Mouse (Mus musculus) MEL (cell line): ENCODE data around the gene Notch2. TPM values are rescaled to one million over a fixed set of nuclear protein-coding genes. Genes with fewer than 3 reads are reported as not detected.

ENCODE experiments used
- DNase-seq: peaks from one replicate; pipeline ENCODE4 v3.0.0; 2011; ENCODE audit warnings: low read depth, low spot score
- H3K27ac ChIP-seq: 2 replicates; pipeline ENCODE4 v1.5.1; 2012; ENCODE audit warnings: low read depth, mild to moderate bottlenecking, control low read depth, low read length, moderate library complexity; ENCODE audit not compliant: control insufficient read depth
- H3K27me3 ChIP-seq, 2 experiments: fragments of 150-350 bp in 1 of 2; sonication (generic) in 1 of 2; 2 replicates each; pipeline ENCODE4 v1.6.1; 2012; ENCODE audit warnings: low read length in 2 of 2, mild to moderate bottlenecking in 2 of 2, improper control_type of control experiment in 1 of 2, moderate library complexity in 1 of 2; ENCODE audit not compliant: insufficient read depth in 2 of 2, control insufficient read depth in 1 of 2
- H3K36me3 ChIP-seq, 2 experiments: 2 replicates each; pipeline ENCODE4 v1.6.1; 2012 to 2014; ENCODE audit warnings: low read length in 2 of 2, improper control_type of control experiment in 1 of 2, inconsistent platforms in 1 of 2, mild to moderate bottlenecking in 1 of 2; ENCODE audit not compliant: insufficient read depth in 2 of 2, control insufficient read depth in 1 of 2
- H3K4me1 ChIP-seq, 2 experiments: fragments of 150-350 bp in 1 of 2; sonication (generic) in 1 of 2; 2 replicates each; pipeline ENCODE4 v1.6.1; 2012; ENCODE audit warnings: low read length in 2 of 2, improper control_type of control experiment in 1 of 2, mild to moderate bottlenecking in 1 of 2; ENCODE audit not compliant: insufficient read depth in 2 of 2, control insufficient read depth in 1 of 2
- H3K4me3 ChIP-seq, 2 experiments: fragments of 150-350 bp in 1 of 2; sonication (generic) in 1 of 2; 2 replicates each; pipeline ENCODE4 v1.5.1; 2012; ENCODE audit warnings: low read depth in 2 of 2, low read length in 2 of 2, mild to moderate bottlenecking in 2 of 2, moderate library complexity in 2 of 2, control low read depth in 1 of 2, improper control_type of control experiment in 1 of 2; ENCODE audit not compliant: control insufficient read depth in 1 of 2, insufficient read depth in 1 of 2
- H3K79me2 ChIP-seq: 2 replicates; pipeline ENCODE4 v1.6.1; 2012; ENCODE audit warnings: mild to moderate bottlenecking, low read length, moderate library complexity; ENCODE audit not compliant: control insufficient read depth, poor library complexity, insufficient read depth
- H3K9ac ChIP-seq: 2 replicates; pipeline ENCODE4 v1.6.1; 2012; ENCODE audit warnings: low read depth, mild to moderate bottlenecking, control low read depth, low read length, moderate library complexity; ENCODE audit not compliant: control insufficient read depth, poor library complexity, severe bottlenecking
- H3K9me3 ChIP-seq: fragments of 150-350 bp; sonication (generic); replicated peaks from 2 replicates; pipeline ENCODE4 v1.6.1; 2012; ENCODE audit warnings: mild to moderate bottlenecking, low read length, improper control_type of control experiment, moderate library complexity; ENCODE audit not compliant: insufficient read depth
- BHLHE40 ChIP-seq: IDR thresholded peaks from 2 replicates; pipeline ENCODE4 v1.6.1; 2012; ENCODE audit warnings: low read depth, mild to moderate bottlenecking, inconsistent platforms, low read length, improper control_type of control experiment, borderline replicate concordance
- CHD1 ChIP-seq: IDR thresholded peaks from 2 replicates; pipeline ENCODE4 v1.6.1; 2012; ENCODE audit warnings: low read depth, mild to moderate bottlenecking, inconsistent platforms, low read length, improper control_type of control experiment
- E2F4 ChIP-seq: IDR thresholded peaks from 2 replicates; pipeline ENCODE4 v1.6.1; 2011; ENCODE audit warnings: low read depth, low read length, improper control_type of control experiment, borderline replicate concordance
- ELF1 ChIP-seq: IDR thresholded peaks from 2 replicates; pipeline ENCODE4 v1.6.1; 2014; ENCODE audit warnings: low read depth, mild to moderate bottlenecking, inconsistent platforms, low read length, improper control_type of control experiment, moderate library complexity
- ETS1 ChIP-seq: IDR thresholded peaks from 2 replicates; pipeline ENCODE4 v1.6.1; 2012; ENCODE audit warnings: low read depth, mild to moderate bottlenecking, inconsistent platforms, low read length, improper control_type of control experiment, moderate library complexity
- HCFC1 ChIP-seq: IDR thresholded peaks from 2 replicates; pipeline ENCODE4 v1.6.1; 2012; ENCODE audit warnings: low read depth, mild to moderate bottlenecking, inconsistent platforms, low read length, improper control_type of control experiment, moderate library complexity
- JUND ChIP-seq: IDR thresholded peaks from 2 replicates; pipeline ENCODE4 v1.6.1; 2011; ENCODE audit warnings: low read depth, mild to moderate bottlenecking, improper control_type of control experiment, low read length
- KAT2A ChIP-seq: conservative IDR thresholded peaks from 2 replicates; pipeline ENCODE4 v1.6.1; 2012; ENCODE audit warnings: low read depth, low read length, improper control_type of control experiment, inconsistent platforms
- MAFK ChIP-seq: IDR thresholded peaks from 2 replicates; pipeline ENCODE4 v1.6.1; 2011; ENCODE audit warnings: low read depth, mild to moderate bottlenecking, low read length, improper control_type of control experiment, borderline replicate concordance
- MYC ChIP-seq: IDR thresholded peaks from 2 replicates; pipeline ENCODE4 v1.6.1; 2011; ENCODE audit warnings: low read depth, mild to moderate bottlenecking, low read length, improper control_type of control experiment, moderate library complexity
- NELFE ChIP-seq: IDR thresholded peaks from 2 replicates; pipeline ENCODE4 v1.6.1; 2011; ENCODE audit warnings: low read depth, low read length, improper control_type of control experiment
- POLR2AphosphoS2 ChIP-seq: IDR thresholded peaks from 2 replicates; pipeline ENCODE4 v1.6.1; 2011; ENCODE audit warnings: low read length, improper control_type of control experiment
- POLR2AphosphoS5 ChIP-seq: IDR thresholded peaks from 2 replicates; pipeline ENCODE4 v1.6.1; 2012; ENCODE audit warnings: low read depth, borderline replicate concordance, mild to moderate bottlenecking, inconsistent platforms, low read length, moderate library complexity, mixed read lengths
- RAD21 ChIP-seq: IDR thresholded peaks from 2 replicates; pipeline ENCODE4 v1.6.1; 2011; ENCODE audit warnings: mild to moderate bottlenecking, low read depth, low read length, improper control_type of control experiment
- RCOR1 ChIP-seq: IDR thresholded peaks from 2 replicates; pipeline ENCODE4 v1.6.1; 2012; ENCODE audit warnings: low read depth, mild to moderate bottlenecking, inconsistent platforms, low read length, improper control_type of control experiment
- UBTF ChIP-seq: IDR thresholded peaks from 2 replicates; pipeline ENCODE4 v1.6.1; 2012; ENCODE audit warnings: low read depth, mild to moderate bottlenecking, inconsistent platforms, low read length, improper control_type of control experiment, moderate library complexity, borderline replicate concordance; ENCODE audit not compliant: insufficient read depth
- USF2 ChIP-seq, 2 experiments: IDR thresholded peaks; 2 replicates each; pipeline ENCODE4 v1.6.1; 2011 to 2012; ENCODE audit warnings: improper control_type of control experiment in 2 of 2, low read length in 2 of 2, borderline replicate concordance in 1 of 2, inconsistent platforms in 1 of 2, low read depth in 1 of 2, mild to moderate bottlenecking in 1 of 2; ENCODE audit not compliant: insufficient read depth in 1 of 2
- ZC3H11A ChIP-seq: IDR thresholded peaks from 2 replicates; pipeline ENCODE4 v1.6.1; 2012; ENCODE audit warnings: low read depth, mild to moderate bottlenecking, inconsistent platforms, low read length, improper control_type of control experiment
- ZKSCAN1 ChIP-seq: IDR thresholded peaks from 2 replicates; pipeline ENCODE4 v1.6.1; 2012; ENCODE audit warnings: low read depth, mild to moderate bottlenecking, inconsistent platforms, low read length, improper control_type of control experiment, moderate library complexity
- polyA plus RNA-seq, 2 experiments: library from polyadenylated mRNA; stranded (reverse) in 1 of 2; unstranded in 1 of 2; fragments of >175 nt in 1 of 2; fragments of >200 nt in 1 of 2; gene quantifications; 2 replicates each; pipeline versions ENCODE4 v1.2.1 to v1.2.4; 2012; ENCODE audit warnings: low replicate concordance in 2 of 2, low read depth in 1 of 2; ENCODE audit not compliant: insufficient read length in 2 of 2, insufficient read depth in 1 of 2, missing spikeins in 1 of 2
- total RNA-seq: library from RNA; depleted of rRNA; stranded (reverse); fragments of 300-350 nt; gene quantifications from 2 replicates; pipeline ENCODE4 v1.2.3, GENCODE M21; 2012

Notch2 gene
- total and polyA plus RNA-seq, 3 experiments, result 16.2 to 36.6 (median 16.6) TPM

GRCm38 (mm10) chr3:97974197-97974770, 39.0 kb upstream of the Notch2 start (continued):
- TF ChIP-seq UBTF, result no peak
- no peak for TF ChIP-seq USF2 (IDR thresholded peaks at IDR 0.05; ENCODE audit: borderline replicate concordance in 1 of 2, insufficient read depth in 1 of 2, low read depth in 1 of 2, low read length in 2 of 2)
- no peak for TF ChIP-seq RAD21

GRCm38 (mm10) chr3:97976706-97977105, 36.6 kb upstream of the Notch2 start:
- Histone ChIP-seq H3K79me2 (no peaks in the 10 kb centered on the region), H3K4me1 (peaks cover 2 to 10% of the 10 kb centered on the region in 2 experiments; a peak in 3 of 4 replicates), H3K27me3 (no peaks in the 10 kb centered on the region), H3K9ac (no peak overlapping the region), H3K9me3 (no peaks in the 10 kb centered on the region), H3K36me3 (peaks cover 0 to 4% of the 10 kb centered on the region in 2 experiments; a peak in 1 of 4 replicates), H3K27ac (no peak overlapping the region), H3K4me3 (no peak overlapping the region)
- TF ChIP-seq ETS1 (no peak), ZC3H11A (no peak), POLR2AphosphoS5 (no peak), USF2 (IDR thresholded peaks at IDR 0.05; ENCODE audit: borderline replicate concordance in 1 of 2, insufficient read depth in 1 of 2, low read depth in 1 of 2, low read length in 2 of 2) (no peak), KAT2A (no peak), MYC (no peak), POLR2AphosphoS2 (no peak), MAFK (no peak), BHLHE40 (no peak), ZKSCAN1 (no peak), CHD1 (no peak), HCFC1 (no peak), E2F4 (no peak), RCOR1 (no peak), JUND (no peak), ELF1 (no peak), NELFE (no peak)
- no peak for DNase-seq
